Mouse (Mus musculus) embryonic facial prominence, embryonic 14.5 days (tissue): Measurements from ENCODE around the gene Sh2d5. TPM values are rescaled to one million over a fixed set of nuclear protein-coding genes. Genes with fewer than 3 reads are reported as not detected.

Source experiments
- ATAC-seq: fragments of 200-750 bp; cut with Nextera tagmentation; 2 replicates; pipeline ENCODE4 v1.8.0; 2017; ENCODE audit warnings: low read depth, moderate number of reproducible peaks, moderate TSS enrichment
- DNase-seq: peaks from one replicate; pipeline ENCODE4 v3.0.0-alpha.2; 2015; ENCODE audit warnings: low spot score
- H3K27ac ChIP-seq: fragments of 300-500 bp; sonication (generic); replicated peaks from 2 replicates; pipeline ENCODE4 v1.5.1; 2014; ENCODE audit warnings: low read depth, mild to moderate bottlenecking, low read length, moderate library complexity
- H3K27me3 ChIP-seq: fragments of 300-500 bp; sonication (generic); replicated peaks from 2 replicates; pipeline ENCODE4 v1.6.1; 2014; ENCODE audit warnings: low read length; ENCODE audit not compliant: control insufficient read depth, insufficient read depth
- H3K36me3 ChIP-seq: fragments of 300-500 bp; sonication (generic); 2 replicates; pipeline ENCODE4 v1.6.1; 2014; ENCODE audit warnings: low read length, mixed read lengths; ENCODE audit not compliant: control insufficient read depth, insufficient read depth
- H3K4me1 ChIP-seq: fragments of 300-500 bp; sonication (generic); 2 replicates; pipeline ENCODE4 v1.6.1; 2014; ENCODE audit warnings: antibody characterized with exemption, low read length; ENCODE audit not compliant: control insufficient read depth, insufficient read depth
- H3K4me2 ChIP-seq: fragments of 300-500 bp; sonication (generic); 2 replicates; pipeline ENCODE4 v1.6.1; 2014; ENCODE audit warnings: low read depth, mild to moderate bottlenecking, low read length, moderate library complexity, mixed read lengths
- H3K4me3 ChIP-seq: fragments of 300-500 bp; sonication (generic); 2 replicates; pipeline ENCODE4 v1.5.1; 2014; ENCODE audit warnings: low read depth, mild to moderate bottlenecking, low read length
- H3K9ac ChIP-seq: fragments of 300-500 bp; sonication (generic); 2 replicates; pipeline ENCODE4 v1.6.1; 2014; ENCODE audit warnings: low read depth, mild to moderate bottlenecking, low read length, moderate library complexity, mixed read lengths
- H3K9me3 ChIP-seq: fragments of 300-500 bp; sonication (generic); 2 replicates; pipeline ENCODE4 v1.6.1; 2016; ENCODE audit warnings: low read length; ENCODE audit not compliant: control insufficient read depth
- WGBS: fragments of 180-500 bp; shearing (Covaris S2); extraction: QIAGEN DNeasy Blood & Tissue Kit; methylation state at CpG from one replicate; pipeline ENCODE4 v1.1.7; 2014; 5-methylcytosine and 5-hydroxymethylcytosine counted together
- polyA plus RNA-seq: library from polyadenylated mRNA; unstranded; fragments of >200 nt; fragmentation: Nextera tagmentation; extraction: Ambion mirVana; gene quantifications from 2 replicates; pipeline ENCODE4 v1.2.1, GENCODE M21; 2014

Sh2d5 gene
- polyA plus RNA-seq, result 0.35 and 0.85 TPM in 2 replicates

GRCm38 (mm10) chr4:138250088-138250960 lies at the start of gene Sh2d5, which contains the start of gene Kif17:
Gene Sh2d5 (plus strand): TSS chr4:138250403.
Gene Kif17 (plus strand): TSS chr4:138250435.
- H3K9ac ChIP-seq, result peak within 1 kb of the TSS; percentile 58
- H3K27me3 ChIP-seq, result peaks cover 31% of the 10 kb centered on the region
- H3K27ac ChIP-seq, result no peak within 1 kb of the TSS
- peak within 1 kb of the TSS; percentile 52 for H3K4me3 ChIP-seq
- peak; percentile 90 for ATAC-seq
- peaks cover 32% of the 10 kb centered on the region for H3K4me1 ChIP-seq
- peak; percentile 83 for DNase-seq
- no peaks in the 10 kb centered on the region for H3K9me3 ChIP-seq
- 0% methylated on average over 26 of the region's 74 CpGs for WGBS
- peak within 1 kb of the TSS; percentile 100 for H3K4me2 ChIP-seq
- peaks cover 27% of the 10 kb centered on the region for H3K36me3 ChIP-seq

DNA sequence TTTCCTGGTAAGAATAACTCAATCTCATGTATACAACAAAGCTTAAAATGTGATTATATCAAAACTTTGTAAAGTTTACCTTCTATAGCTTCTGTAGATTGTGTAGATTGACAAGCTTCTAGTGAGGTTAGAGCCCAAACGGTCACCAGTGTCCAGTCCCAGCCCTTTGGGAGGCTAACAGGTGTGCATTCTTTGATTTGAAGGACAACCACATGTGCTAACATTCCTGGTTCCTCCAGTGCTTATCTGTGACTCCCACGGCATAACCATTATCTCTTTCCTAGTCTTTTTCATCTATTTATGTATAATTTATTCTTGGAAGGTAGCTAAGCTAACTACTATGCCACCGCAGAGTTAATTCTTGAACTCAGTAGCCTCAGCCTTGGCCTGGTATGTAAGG lies 49.4 kb upstream of the Sh2d5 start:
- H3K9me3 ChIP-seq, result no peaks in the 10 kb centered on the region
- 67% methylated on average over 3 of the region's 3 CpGs for WGBS
- H3K27me3 ChIP-seq, result no peaks in the 10 kb centered on the region
- H3K9ac ChIP-seq, result no peak overlapping the region
- DNase-seq (no peak), ATAC-seq (no peak)
- no peak overlapping the region for H3K4me3 ChIP-seq
- H3K36me3 ChIP-seq, result peaks cover 95% of the 10 kb centered on the region
- no peak overlapping the region for H3K4me2 ChIP-seq
- no peak overlapping the region for H3K27ac ChIP-seq
- no peaks in the 10 kb centered on the region for H3K4me1 ChIP-seq

DNA sequence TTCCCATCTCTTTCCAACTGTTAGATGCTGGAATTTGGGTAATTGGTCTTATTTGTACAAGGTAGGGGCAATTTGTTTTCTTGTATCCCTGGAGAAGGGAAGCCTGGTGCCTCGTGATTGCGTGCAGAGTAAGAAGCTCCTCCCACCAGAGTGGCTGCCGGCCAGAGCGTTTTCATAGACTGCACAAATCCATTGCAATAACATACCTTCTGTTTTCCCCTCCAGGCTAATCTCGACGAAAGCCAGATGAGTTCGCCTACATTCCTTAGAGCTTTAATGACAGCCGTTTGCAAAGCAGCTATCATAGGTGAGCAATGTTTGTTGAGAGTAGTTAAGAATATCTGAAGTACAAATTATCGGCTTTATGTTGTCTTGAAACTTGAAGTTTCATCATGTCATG lies 48.5 kb upstream of the Sh2d5 start:
- Histone ChIP-seq H3K9ac (no peak overlapping the region), H3K36me3 (peaks cover 94% of the 10 kb centered on the region), H3K4me2 (no peak overlapping the region), H3K27ac (no peak overlapping the region), H3K4me3 (no peak overlapping the region), H3K4me1 (no peaks in the 10 kb centered on the region), H3K9me3 (no peaks in the 10 kb centered on the region), H3K27me3 (no peaks in the 10 kb centered on the region)
- 59% methylated on average over 9 of the region's 9 CpGs for WGBS
- no peak for ATAC-seq
- peak; percentile 57 for DNase-seq

GRCm38 (mm10) chr4:138210116-138210515 lies 40.1 kb upstream of the Sh2d5 start:
- no peaks in the 10 kb centered on the region for H3K9me3 ChIP-seq
- H3K4me3 ChIP-seq, result no peak overlapping the region
- H3K27ac ChIP-seq, result no peak overlapping the region
- peaks cover 45% of the 10 kb centered on the region for H3K36me3 ChIP-seq
- H3K27me3 ChIP-seq, result no peaks in the 10 kb centered on the region
- no peak overlapping the region for H3K4me2 ChIP-seq
- no peak overlapping the region for H3K9ac ChIP-seq
- DNase-seq (no peak), ATAC-seq (no peak)
- no peaks in the 10 kb centered on the region for H3K4me1 ChIP-seq
- WGBS, result 91% methylated on average over 5 of the region's 5 CpGs

GRCm38 (mm10) chr4:138213861-138214260 lies 36.3 kb upstream of the Sh2d5 start:
- no peaks in the 10 kb centered on the region for H3K27me3 ChIP-seq
- DNase-seq (no peak), ATAC-seq (no peak)
- no peak overlapping the region for H3K9ac ChIP-seq
- 86% methylated on average over 3 of the region's 3 CpGs for WGBS
- no peaks in the 10 kb centered on the region for H3K9me3 ChIP-seq
- no peak overlapping the region for H3K27ac ChIP-seq
- H3K4me3 ChIP-seq, result no peak overlapping the region
- H3K4me1 ChIP-seq, result peaks cover 15% of the 10 kb centered on the region
- peaks cover 14% of the 10 kb centered on the region for H3K36me3 ChIP-seq
- no peak overlapping the region for H3K4me2 ChIP-seq

DNA sequence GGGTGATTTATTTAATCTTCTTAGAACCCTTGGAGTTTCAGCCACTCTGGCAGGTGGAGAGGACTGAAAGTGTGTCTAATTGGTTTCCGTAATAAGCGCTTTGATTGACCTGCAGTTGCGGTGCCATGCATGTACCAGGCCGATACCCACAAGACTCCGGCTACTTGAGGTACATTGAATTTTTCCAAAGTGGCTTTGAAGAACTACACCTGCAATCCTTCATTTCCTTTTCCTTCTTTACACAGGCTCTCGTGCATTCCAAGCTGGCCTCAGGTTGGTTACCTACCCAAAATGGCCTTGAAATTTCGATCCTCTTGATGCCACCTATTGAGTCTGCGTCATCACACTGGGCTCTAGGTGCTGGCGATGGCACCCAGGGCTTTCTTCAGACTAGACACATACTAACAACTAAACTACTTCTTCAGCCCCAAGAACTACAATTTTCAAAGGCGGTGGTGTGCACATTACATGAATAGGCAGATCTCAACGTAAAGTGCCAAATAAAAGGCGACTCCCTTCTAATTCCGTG lies 34.5 kb upstream of the Sh2d5 start:
- DNase-seq (no peak), ATAC-seq (no peak)
- no peaks in the 10 kb centered on the region for H3K27me3 ChIP-seq
- WGBS, result 48% methylated on average over 13 of the region's 13 CpGs
- H3K4me3 ChIP-seq, result peak overlapping the region; percentile 98
- peaks cover 9% of the 10 kb centered on the region; the same call in 1 of the 2 replicates for H3K36me3 ChIP-seq
- H3K4me2 ChIP-seq, result peak overlapping the region; percentile 75
- no peaks in the 10 kb centered on the region for H3K9me3 ChIP-seq
- H3K9ac ChIP-seq, result peak overlapping the region; percentile 99
- H3K4me1 ChIP-seq, result peaks cover 19% of the 10 kb centered on the region
- peak overlapping the region; percentile 99 for H3K27ac ChIP-seq

DNA sequence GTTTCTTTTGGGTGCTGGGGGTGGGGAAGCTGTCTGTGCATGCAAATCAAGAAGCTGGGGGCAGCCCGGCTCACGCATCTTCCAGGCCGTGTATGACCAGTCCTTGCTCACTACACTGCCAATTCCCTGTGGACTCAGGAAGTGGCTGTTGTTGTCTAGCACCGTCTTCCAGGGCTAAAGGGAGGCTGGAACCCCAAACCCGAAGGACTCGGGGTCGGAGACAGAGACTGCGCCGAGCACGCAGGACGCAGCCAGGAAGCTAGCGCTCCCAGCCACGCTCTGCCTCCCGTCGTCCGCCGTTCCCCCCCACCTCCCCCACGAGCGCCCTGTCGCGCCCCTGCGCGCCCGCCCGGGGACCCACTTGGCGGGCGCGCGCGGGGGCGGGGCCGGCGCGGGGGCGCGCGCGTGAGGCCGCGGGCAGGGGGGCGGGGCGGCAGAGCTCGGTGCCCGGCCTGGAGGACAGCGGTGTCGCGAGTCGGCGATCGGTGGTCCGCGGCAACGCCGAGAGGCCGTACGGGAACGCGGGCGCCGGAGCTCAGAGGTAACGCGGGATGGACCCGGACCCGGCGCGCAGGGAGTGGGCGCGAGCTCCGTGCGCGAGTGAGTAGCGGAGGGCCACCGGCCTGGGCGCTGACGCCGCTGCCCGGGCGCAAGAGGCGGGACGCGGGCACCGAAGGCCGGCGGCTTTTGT lies 33.9 kb upstream of the Sh2d5 start, which contains the start of gene Hp1bp3:
TSS of gene Hp1bp3 (plus strand) at position 97 of the 691 bp plus-strand sequence.
- H3K27ac ChIP-seq, result peak within 1 kb of the TSS; percentile 99
- WGBS, result 0% methylated on average over 5 of the region's 84 CpGs
- peak; percentile 69 for ATAC-seq
- H3K4me2 ChIP-seq, result peak within 1 kb of the TSS; percentile 83
- peak; percentile 85 for DNase-seq
- H3K9me3 ChIP-seq, result no peaks in the 10 kb centered on the region
- H3K4me3 ChIP-seq, result peak within 1 kb of the TSS; percentile 98
- H3K27me3 ChIP-seq, result no peaks in the 10 kb centered on the region
- peaks cover 19% of the 10 kb centered on the region for H3K4me1 ChIP-seq
- H3K9ac ChIP-seq, result peak within 1 kb of the TSS; percentile 99
- peaks cover 9% of the 10 kb centered on the region; the same call in 1 of the 2 replicates for H3K36me3 ChIP-seq

GRCm38 (mm10) chr4:138216891-138217392 lies 33.3 kb upstream of the Sh2d5 start:
- peak overlapping the region; percentile 99 for H3K27ac ChIP-seq
- 0% methylated on average over 23 of the region's 68 CpGs for WGBS
- no peaks in the 10 kb centered on the region for H3K27me3 ChIP-seq
- ATAC-seq, result peak; percentile 96
- no peaks in the 10 kb centered on the region for H3K9me3 ChIP-seq
- peaks cover 14% of the 10 kb centered on the region for H3K36me3 ChIP-seq
- peak overlapping the region; percentile 83 for H3K4me2 ChIP-seq
- peaks cover 19% of the 10 kb centered on the region for H3K4me1 ChIP-seq
- peak overlapping the region; percentile 99 for H3K9ac ChIP-seq
- H3K4me3 ChIP-seq, result peak overlapping the region; percentile 98
- peak; percentile 98 for DNase-seq
